Mouse (Mus musculus): ENCODE measurements around the gene Pcnx3.
A peak's percentile ranks its signal among the peaks of the same experiment; 100 is the strongest.
"Not testable (repeated sequence)": the region's sequence is repeated elsewhere in the genome, so short reads cannot be mapped to it uniquely, and the experiment has no call there.

Pcnx3 gene

GRCm38 (mm10) chr19:5711907-5712460 lies 23.3 kb upstream of the Pcnx3 start:
- peak; percentile 58 to 59 for DNase-seq

- DNase-seq = peak; percentile 77 to 80
These were observed 22.5 kb upstream of the Pcnx3 start for GRCm38 (mm10) chr19:5711218-5711617.

DNA sequence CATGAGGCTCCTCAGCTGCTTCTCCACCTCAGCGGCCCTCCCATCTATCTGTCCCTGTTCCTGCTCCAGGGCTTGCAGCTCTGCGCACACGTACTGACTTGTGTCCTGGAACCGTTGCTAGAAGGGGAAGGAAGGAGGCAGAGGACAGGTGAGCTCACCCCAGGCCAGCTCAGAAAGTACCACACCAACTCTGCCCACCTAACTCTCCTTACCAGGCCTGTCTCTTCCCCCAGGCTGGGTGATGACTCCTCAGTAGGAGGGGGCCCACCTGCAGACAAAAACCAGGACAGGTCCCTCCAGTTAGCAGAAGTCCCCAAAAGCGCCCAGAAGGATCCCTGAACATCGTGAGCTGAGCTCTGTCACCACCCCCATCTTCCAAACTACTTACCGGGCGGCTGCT lies 21.9 kb upstream of the Pcnx3 start:
- no peak for DNase-seq

- no peak for DNase-seq
These were observed 21.4 kb upstream of the Pcnx3 start for GRCm38 (mm10) chr19:5710068-5710467.

GRCm38 (mm10) chr19:5704801-5705571 lies 16.3 kb upstream of the Pcnx3 start:
- DNase-seq = peak in 1 of 2 experiments; percentile 15

DNA sequence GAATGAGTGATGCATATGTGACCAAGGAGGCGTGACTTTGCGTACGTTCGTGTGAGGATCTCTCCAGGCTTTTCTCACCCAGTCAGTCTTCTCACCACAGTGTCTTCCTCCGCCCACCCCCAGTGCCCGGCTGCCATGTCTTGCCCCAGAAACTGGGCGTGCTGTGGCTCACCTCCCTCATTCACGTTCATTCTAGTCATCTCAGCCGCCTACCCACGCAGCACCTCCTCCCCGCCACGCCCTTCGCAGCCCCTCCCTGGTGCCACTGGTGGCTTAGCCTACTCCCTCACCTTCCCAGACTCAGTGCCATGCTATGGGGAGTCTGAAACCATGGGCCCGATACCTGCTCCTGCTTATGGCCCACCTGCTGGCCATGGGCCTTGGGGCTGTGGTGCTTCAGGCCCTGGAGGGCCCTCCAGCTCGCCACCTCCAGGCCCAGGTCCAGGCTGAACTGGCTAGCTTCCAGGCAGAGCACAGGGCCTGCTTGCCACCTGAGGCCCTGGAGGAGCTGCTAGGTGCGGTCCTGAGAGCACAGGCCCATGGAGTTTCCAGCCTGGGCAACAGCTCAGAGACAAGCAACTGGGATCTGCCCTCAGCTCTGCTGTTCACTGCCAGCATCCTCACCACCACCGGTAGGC lies 15.6 kb upstream of the Pcnx3 start, which contains the start of gene Kcnk7:
Gene Kcnk7, plus strand, starts transcription at position 205 of the 638 bp plus-strand sequence.
- DNase-seq = no peak

GRCm38 (mm10) chr19:5695849-5696462 lies 7.2 kb upstream of the Pcnx3 start:
- no peak for DNase-seq

GRCm38 (mm10) chr19:5693801-5694200 lies 5.1 kb upstream of the Pcnx3 start:
- no peak for DNase-seq

GRCm38 (mm10) chr19:5692913-5693396 lies 4.2 kb upstream of the Pcnx3 start:
- no peak for DNase-seq

GRCm38 (mm10) chr19:5692086-5692912 lies 3.6 kb upstream of the Pcnx3 start:
- no peak for DNase-seq

DNA sequence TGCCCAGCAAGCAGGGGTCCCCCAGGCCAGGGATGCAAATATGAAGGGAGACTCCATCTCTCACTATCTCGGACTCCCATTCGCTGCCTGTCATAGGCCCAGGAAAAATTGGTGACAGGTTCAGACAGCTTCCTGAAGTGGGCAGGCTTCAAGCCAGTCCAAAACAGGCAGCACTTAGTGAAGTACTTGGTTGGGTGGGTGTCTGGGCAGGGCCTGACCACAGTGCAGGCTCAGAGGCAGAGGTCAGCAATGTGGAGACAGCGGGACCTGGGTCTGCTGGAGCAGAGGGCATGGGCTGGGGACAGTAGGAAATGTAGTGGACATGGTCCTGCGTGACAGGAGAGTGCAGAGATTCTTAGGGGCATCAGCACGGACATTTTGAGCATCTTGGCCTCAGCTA lies 2.9 kb upstream of the Pcnx3 start:
- DNase-seq = no peak

- DNase-seq = no peak
These were observed 1.6 kb upstream of the Pcnx3 start for GRCm38 (mm10) chr19:5690343-5690735.

GRCm38 (mm10) chr19:5689565-5690342 lies 1.0 kb upstream of the Pcnx3 start:
- peak; percentile 73 to 76 for DNase-seq

- no peak for DNase-seq
These were observed 350 bp upstream of the Pcnx3 start for GRCm38 (mm10) chr19:5689088-5689428.

GRCm38 (mm10) chr19:5687738-5688137 lies 970 bp downstream of the Pcnx3 start:
- peak in 1 of 2 experiments; percentile 8 for DNase-seq

GRCm38 (mm10) chr19:5686954-5687353 lies 1.8 kb downstream of the Pcnx3 start:
- DNase-seq = not testable (repeated sequence)

DNA sequence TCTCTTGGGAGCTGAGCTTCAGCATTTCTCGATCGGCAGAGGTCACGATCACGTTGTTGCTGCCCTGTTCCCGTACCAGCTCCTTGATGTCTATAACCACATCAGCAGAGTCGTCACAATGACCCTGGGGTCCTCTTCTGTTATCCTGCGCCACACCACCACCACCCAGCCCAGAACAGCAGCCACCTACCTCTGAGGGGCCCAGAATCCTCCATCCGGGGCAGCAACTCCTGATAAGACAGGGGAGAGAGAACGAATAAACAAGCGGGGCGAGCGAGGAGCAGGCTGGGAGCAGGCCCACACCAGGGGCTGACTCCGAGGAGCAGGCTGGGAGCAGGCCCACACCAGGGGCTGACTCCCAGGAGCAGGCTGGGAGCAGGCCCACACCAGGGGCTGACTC lies 2.3 kb downstream of the Pcnx3 start:
- no peak for DNase-seq

- DNase-seq = no peak
These were observed 2.8 kb downstream of the Pcnx3 start for GRCm38 (mm10) chr19:5685861-5686260.

- DNase-seq = no peak
These were observed 3.3 kb downstream of the Pcnx3 start for GRCm38 (mm10) chr19:5685431-5685830.

DNA sequence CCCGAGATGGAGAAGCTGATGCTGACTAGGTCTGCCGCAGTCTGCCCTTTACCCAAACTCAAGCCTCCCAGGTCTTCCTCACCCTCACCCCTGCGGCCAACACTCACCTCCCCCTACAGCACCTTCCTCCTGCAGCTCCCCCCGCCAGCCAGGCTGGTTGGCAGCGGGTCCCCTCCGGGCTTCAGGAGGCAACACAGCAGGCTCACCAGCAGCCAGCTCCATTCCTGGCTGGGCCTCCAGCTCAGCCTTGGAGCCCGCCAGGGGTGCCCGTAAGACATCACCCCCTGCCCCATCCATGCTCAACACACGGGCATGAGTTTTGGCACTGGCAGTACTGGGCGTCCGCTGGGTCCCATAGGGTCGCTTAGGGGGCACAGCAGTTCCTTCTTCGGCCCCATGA lies 3.7 kb downstream of the Pcnx3 start:
- no peak for DNase-seq

GRCm38 (mm10) chr19:5684236-5684635 lies 4.5 kb downstream of the Pcnx3 start:
- no peak for DNase-seq

GRCm38 (mm10) chr19:5680432-5680831 lies 8.3 kb downstream of the Pcnx3 start:
- no peak for DNase-seq

All from B cell, adult 2 months (primary cell).